Mouse (Mus musculus) cerebellum, adult 11 months (tissue): ENCODE measurements around the gene Pfdn6.
A peak's percentile ranks its signal among the peaks of the same experiment; 100 is the strongest.
"Not testable (repeated sequence)": the region's sequence is repeated elsewhere in the genome, so short reads cannot be mapped to it uniquely, and the experiment has no call there.

ENCODE experiments used
- DNase-seq: peaks from one replicate; pipeline ENCODE4 v3.0.0; 2022

Gene Pfdn6

GRCm38 (mm10) chr17:33913264-33913663 is 26.9 kb downstream of the Pfdn6 start:
- peak; percentile 31 for DNase-seq

GRCm38 (mm10) chr17:33911813-33912414 is 28.2 kb downstream of the Pfdn6 start:
- peak; percentile 40 for DNase-seq

GRCm38 (mm10) chr17:33911052-33911812 is 28.9 kb downstream of the Pfdn6 start:
- DNase-seq = peak; percentile 21

GRCm38 (mm10) chr17:33910346-33911051 is 29.6 kb downstream of the Pfdn6 start:
- peak; percentile 33 for DNase-seq

GRCm38 (mm10) chr17:33909869-33910250 is 30.3 kb downstream of the Pfdn6 start:
- peak; percentile 20 for DNase-seq

GRCm38 (mm10) chr17:33909077-33909868 is 30.9 kb downstream of the Pfdn6 start, which contains the start of gene Daxx:
Gene Daxx, plus strand, starts transcription at chr17:33909414.
- DNase-seq = peak; percentile 98

- peak; percentile 68 for DNase-seq
Measured at GRCm38 (mm10) chr17:33908331-33909076, 31.6 kb downstream of the Pfdn6 start.

- not testable (repeated sequence) for DNase-seq
Measured at GRCm38 (mm10) chr17:33904835-33905234, 35.3 kb downstream of the Pfdn6 start, which contains the start of gene Platr17. Gene Platr17, plus strand, starts transcription at chr17:33905135.

- DNase-seq = not testable (repeated sequence)
Measured at GRCm38 (mm10) chr17:33903911-33904651, 36.1 kb downstream of the Pfdn6 start.

GRCm38 (mm10) chr17:33902491-33902890 is 37.7 kb downstream of the Pfdn6 start:
- DNase-seq = no peak

- no peak for DNase-seq
Measured at GRCm38 (mm10) chr17:33902079-33902478, 38.1 kb downstream of the Pfdn6 start.

- DNase-seq = no peak
Measured at GRCm38 (mm10) chr17:33901653-33902052, 38.5 kb downstream of the Pfdn6 start.

- DNase-seq = no peak
Measured at GRCm38 (mm10) chr17:33900989-33901314, 39.2 kb downstream of the Pfdn6 start.

GRCm38 (mm10) chr17:33900281-33900988 is 39.7 kb downstream of the Pfdn6 start:
- DNase-seq = no peak

- DNase-seq = no peak
Measured at GRCm38 (mm10) chr17:33899642-33900041, 40.5 kb downstream of the Pfdn6 start.

- not testable (repeated sequence) for DNase-seq
Measured at GRCm38 (mm10) chr17:33898193-33898592, 42.0 kb downstream of the Pfdn6 start.

- no peak for DNase-seq
Measured at GRCm38 (mm10) chr17:33897114-33897794, 42.9 kb downstream of the Pfdn6 start.

GRCm38 (mm10) chr17:33893011-33893410 is 47.1 kb downstream of the Pfdn6 start:
- DNase-seq = not testable (repeated sequence)

GRCm38 (mm10) chr17:33892429-33892828 is 47.7 kb downstream of the Pfdn6 start:
- DNase-seq = no peak

GRCm38 (mm10) chr17:33891892-33892291 is 48.3 kb downstream of the Pfdn6 start:
- DNase-seq = not testable (repeated sequence)
